Mouse (Mus musculus) heart, adult 10 weeks (tissue): ENCODE results near the gene Adam34. TPM values are rescaled to one million over a fixed set of nuclear protein-coding genes. Genes with fewer than 3 reads are reported as not detected.

Experiments
- polyA plus RNA-seq: library from polyadenylated mRNA; stranded (reverse); fragments of 350-450 nt; fragmentation: Illumina TruSeq; extraction: RNeasy Lipid Tissue Mini Kit (QIAGEN cat#74804); gene quantifications from one replicate; pipeline ENCODE4 v1.2.3, GENCODE M21; 2014; ENCODE audit warnings: low read depth, low replicate concordance

Gene Adam34
- not detected for polyA plus RNA-seq

GRCm38 (mm10) chr8:43709949-43710348 is at the start of gene Adam34:
TSS of gene Adam34 (minus strand) at chr8:43710049.

GRCm38 (mm10) chr8:43627176-43627575 is 82.7 kb downstream of the Adam34 start, which contains the start of gene Gm5346:
TSS of gene Gm5346 (minus strand) at chr8:43627276.

Other genes with a start within 250 kb of the Adam34 start
- not detected for gene Adam26b, start 181.9 kb downstream of the Adam34 start, polyA plus RNA-seq
- not detected for gene Adam26a, start 133.3 kb downstream of the Adam34 start, polyA plus RNA-seq
- gene Gm5346, start 82.8 kb downstream of the Adam34 start, polyA plus RNA-seq = not detected